Mouse (Mus musculus) spleen, embryonic (tissue): ENCODE measurements around the gene Dram1.

Experiments
- CTCF ChIA-PET: fragments of 350-600 bp; sonication (Branson Sonifier 250); formaldehyde crosslinking; loops from one replicate; lab custom pipeline; 2022; lab: Charles Lee

Dram1 gene

DNA sequence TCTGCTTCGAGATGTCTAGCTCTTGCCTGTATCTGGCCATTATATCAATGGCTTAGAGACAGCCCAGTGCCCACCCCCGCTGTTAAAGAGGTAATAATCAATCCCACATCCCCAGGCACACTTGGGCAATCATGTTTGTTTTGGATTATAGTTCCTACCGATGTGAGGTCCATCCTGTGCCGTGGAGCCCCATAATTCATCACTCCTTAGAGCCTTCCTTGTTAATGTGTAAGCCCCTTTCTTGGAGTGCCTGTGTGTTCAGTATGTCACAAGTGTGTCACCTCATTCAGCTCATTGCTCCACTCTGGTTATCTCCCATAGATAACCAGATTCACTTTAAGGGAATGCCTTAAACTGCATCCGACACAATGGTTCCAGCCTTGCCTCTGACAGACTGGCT is 24.3 kb downstream of the Dram1 start:
- CTCF ChIA-PET, result interaction anchor here (0.6 kb wide), 1 partner anchor 383 kb away, joined by 5 read pairs; no protein-coding TSS in a partner anchor

- CTCF ChIA-PET, result no interaction called here
These were observed 26.3 kb downstream of the Dram1 start for GRCm38 (mm10) chr10:88352549-88352948.

DNA sequence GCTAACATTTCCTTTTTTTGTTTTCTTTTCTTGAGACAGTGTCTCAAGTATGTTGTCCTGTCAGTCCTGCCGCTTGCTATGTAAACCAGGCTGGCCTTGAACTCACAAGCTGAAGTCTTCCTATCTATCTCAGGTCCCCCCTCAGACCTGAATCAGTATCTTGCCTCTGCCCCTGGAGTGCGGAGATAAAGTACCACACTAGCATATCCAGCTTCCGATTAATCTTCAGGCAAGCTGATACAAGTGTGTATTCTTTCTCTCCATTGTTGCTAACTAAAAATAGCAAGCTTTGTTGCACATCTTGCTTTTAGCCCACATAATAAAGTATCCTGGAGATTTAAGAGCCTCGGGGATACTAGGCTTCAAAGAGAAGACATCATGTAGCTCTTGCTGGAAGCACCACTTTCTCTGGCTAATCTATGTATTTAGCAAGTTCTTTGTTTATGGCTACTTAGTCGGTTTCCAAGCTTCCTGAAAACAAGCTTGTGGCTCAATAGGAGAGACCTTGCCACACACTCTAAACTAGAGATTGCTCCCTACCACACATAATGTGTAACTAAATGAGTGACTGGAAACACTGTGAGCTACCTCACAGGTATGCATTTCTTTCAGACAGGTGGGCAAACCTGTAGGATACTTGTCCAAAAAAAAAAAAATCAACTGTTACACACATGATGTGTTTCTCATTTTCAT is 27.3 kb downstream of the Dram1 start:
- CTCF ChIA-PET, result no interaction called here

DNA sequence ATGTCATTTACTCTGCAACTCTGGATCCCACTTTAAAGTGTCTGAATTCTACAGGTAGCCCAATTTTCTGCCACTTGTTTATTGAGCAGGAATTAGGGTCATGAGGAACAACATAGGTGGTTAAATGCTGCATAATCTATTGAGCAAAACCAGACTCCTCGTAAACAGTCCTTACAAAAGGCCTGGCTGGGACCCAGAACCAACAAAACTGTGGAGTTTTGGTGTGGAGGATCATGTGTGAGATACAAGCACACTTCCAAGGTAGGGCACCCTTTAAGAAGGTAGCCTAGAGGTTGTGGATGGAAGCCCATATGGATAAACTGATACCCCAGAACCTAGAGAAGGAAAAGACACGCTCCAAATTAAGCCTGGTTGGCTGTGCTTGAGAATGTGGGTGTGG is 28.2 kb downstream of the Dram1 start:
- CTCF ChIA-PET, result no interaction called here

DNA sequence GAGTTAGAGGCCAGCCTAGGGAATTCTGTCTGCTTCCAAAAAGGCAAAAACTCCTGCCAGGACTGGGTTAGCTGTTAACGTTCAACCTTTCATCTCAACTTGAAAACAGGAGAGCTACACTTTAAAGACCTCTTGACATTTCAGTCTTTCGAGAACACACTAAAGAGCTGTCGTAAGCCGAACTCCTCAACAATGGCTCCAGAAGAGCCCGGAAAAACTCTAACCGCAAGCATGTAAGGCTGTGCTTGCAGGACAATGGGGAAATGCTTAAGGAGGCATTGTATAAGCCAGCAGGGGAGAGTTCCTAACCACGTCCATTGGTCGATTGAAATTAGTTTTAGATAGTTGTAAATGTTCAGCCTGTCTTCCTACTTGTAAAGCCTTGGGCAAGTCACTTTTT is 29.1 kb downstream of the Dram1 start:
- CTCF ChIA-PET, result no interaction called here

GRCm38 (mm10) chr10:88346454-88347245 is 32.2 kb downstream of the Dram1 start:
- CTCF ChIA-PET, result no interaction called here

DNA sequence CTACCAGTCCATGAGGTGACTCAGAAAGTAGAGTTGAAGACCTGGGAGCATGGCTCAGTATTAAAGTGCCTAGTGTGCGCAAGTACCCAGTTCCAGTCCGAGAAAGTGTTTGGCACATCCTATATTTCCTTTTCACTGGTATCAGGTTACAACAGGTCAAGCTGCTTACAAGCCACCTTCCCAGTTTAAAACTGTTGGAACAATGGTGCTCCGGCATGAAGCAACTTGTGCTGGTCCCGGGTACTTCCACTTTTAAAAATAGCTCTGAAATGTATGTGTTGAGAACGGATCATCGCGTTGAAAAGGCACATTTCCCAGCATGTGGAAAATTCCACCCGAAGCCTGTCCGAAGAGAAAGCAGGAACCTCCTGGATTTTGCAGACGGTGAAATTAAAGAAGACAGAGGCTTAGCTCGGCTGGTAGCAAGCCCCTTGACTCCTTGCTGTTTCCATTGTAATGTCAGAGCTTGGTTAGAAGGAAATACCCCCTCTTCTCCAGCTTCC is 32.9 kb downstream of the Dram1 start:
- CTCF ChIA-PET, result no interaction called here

GRCm38 (mm10) chr10:88341368-88341767 is 37.5 kb downstream of the Dram1 start:
- CTCF ChIA-PET, result no interaction called here

GRCm38 (mm10) chr10:88340660-88341059 is 38.2 kb downstream of the Dram1 start:
- CTCF ChIA-PET, result no interaction called here

- CTCF ChIA-PET, result interaction anchor here (0.5 to 0.7 kb wide), 2 partner anchors 774 to 1466 kb away, joined by 5 to 17 read pairs; no protein-coding TSS in a partner anchor
These were observed 48.2 kb downstream of the Dram1 start for GRCm38 (mm10) chr10:88330695-88331094.

DNA sequence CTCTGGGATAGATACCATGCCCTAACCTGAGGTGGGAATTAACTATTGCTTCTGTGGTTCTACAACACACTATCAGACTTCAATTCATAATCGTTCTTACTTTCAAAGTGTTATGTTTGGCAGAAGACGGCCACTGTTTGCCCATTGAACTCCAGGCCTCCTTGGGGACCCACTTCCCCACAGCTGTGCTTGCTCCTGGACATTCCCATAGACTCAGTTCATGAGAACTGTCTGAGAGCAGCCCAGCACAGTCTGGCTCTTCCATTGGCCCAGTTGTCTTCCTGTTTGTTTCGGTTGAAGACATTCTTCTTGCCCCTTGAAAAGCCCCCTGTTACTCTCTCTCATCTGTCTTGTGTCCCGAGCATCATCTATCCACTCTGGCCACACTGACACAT is 50.8 kb downstream of the Dram1 start:
- CTCF ChIA-PET, result interaction anchor here (0.6 to 1.0 kb wide), 2 partner anchors 10 to 773 kb away, joined by 3 to 20 read pairs; no protein-coding TSS in a partner anchor

GRCm38 (mm10) chr10:88327160-88328055 is 51.5 kb downstream of the Dram1 start:
- CTCF ChIA-PET, result interaction anchor here (0.7 to 1.0 kb wide), 3 partner anchors 772 to 1874 kb away, joined by 3 to 5 read pairs (median 3); no protein-coding TSS in a partner anchor

GRCm38 (mm10) chr10:88321739-88322138 is 57.1 kb downstream of the Dram1 start:
- CTCF ChIA-PET, result no interaction called here

DNA sequence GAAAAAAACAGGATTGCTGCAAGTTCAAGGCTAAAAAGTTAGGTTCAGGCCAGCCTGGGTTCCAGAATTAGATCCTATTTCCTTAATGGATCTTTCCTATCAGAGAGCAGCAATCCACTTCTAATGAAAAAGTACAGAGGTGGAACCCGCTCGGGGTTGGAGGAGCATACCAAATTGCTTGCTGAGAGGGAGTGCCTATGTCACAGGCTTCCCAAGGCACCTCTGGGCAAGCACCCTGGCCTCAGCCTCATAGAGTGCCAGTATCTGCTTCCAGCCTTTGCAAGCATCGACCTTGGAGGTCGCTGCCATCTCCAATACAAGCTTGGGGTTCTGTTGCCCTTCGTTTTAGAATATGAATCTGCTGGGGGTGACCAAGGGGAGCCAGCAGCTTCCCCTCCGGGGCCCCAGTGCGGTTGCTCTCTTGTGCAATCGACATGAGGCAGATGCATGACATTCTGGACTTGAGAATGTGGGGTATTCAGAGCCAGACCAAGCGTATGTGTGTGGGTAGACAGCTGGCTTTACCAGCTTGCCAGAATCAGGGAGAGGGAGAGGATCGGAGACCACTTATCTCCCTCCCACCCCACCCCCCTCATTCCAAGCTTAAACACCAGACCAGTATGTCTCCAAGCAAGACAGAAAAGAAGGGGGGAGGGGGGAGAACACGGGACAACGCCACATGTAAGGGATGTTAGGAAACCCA is 58.0 kb downstream of the Dram1 start:
- CTCF ChIA-PET, result no interaction called here

GRCm38 (mm10) chr10:88318179-88318578 is 60.7 kb downstream of the Dram1 start:
- CTCF ChIA-PET, result no interaction called here

DNA sequence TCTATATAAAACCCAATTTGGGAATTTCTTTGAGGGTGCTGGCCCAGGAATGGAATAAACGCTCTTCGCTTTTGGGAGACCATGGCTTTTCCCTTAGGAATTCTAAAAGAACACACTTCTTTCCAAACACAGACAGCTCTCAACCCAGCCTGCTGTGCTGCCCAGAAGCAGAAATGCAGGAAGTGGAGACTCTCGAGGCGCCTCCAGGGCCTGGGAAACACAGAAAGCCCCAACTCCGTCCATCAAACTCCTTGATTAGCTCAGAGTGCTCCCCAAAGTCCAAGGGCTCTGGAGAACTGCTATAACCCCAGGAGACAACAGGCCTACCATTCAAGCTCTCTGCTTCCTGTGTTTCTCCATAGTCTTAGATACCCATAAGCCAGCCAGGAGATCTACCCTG is 61.7 kb downstream of the Dram1 start:
- CTCF ChIA-PET, result no interaction called here

- CTCF ChIA-PET, result no interaction called here
These were observed 64.0 kb downstream of the Dram1 start for GRCm38 (mm10) chr10:88314841-88315240.

GRCm38 (mm10) chr10:88309851-88310250 is 69.0 kb downstream of the Dram1 start:
- CTCF ChIA-PET, result no interaction called here

GRCm38 (mm10) chr10:88306235-88306634 is 72.6 kb downstream of the Dram1 start:
- CTCF ChIA-PET, result no interaction called here

- CTCF ChIA-PET, result no interaction called here
These were observed 74.6 kb downstream of the Dram1 start for GRCm38 (mm10) chr10:88304302-88304701.

DNA sequence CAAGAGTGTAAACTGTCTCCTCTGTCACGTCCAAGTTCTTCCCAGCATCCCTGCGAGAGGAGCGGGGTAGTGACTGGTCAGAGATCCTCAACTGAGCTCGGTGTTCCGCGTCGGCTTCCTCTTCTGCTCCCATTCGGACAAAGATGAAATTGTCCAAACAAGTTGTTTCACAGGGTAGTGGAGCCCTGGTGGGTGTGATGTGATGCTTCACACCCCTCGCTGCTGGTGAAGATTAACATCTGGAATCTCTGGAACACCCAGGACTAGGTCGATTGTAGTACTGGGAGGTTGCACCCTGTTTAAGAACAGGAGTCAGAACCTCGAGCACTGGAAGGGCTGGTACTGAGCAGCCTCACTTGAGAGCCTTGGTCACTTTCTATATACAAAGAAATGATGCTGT is 75.8 kb downstream of the Dram1 start:
- CTCF ChIA-PET, result no interaction called here
